Mouse (Mus musculus): ENCODE measurements around the gene Dact3.

- TF ChIP-seq POLR2A (IDR thresholded peaks at IDR 0.05; ENCODE audit: borderline replicate concordance, control insufficient read depth, low read depth, low read length) (no peak), CTCF (IDR thresholded peaks at IDR 0.05; ENCODE audit: control insufficient read depth, insufficient read depth, low read length) (no peak)
Observed at GRCm38 (mm10) chr7:16869497-16869896, 5.6 kb upstream of the Dact3 start.

Measured in bone marrow, adult 2 months (tissue).